Mouse (Mus musculus) lung, postnatal 4 days (tissue): Measurements from ENCODE around the gene Klk13.
"Not testable (repeated sequence)": the region's sequence is repeated elsewhere in the genome, so short reads cannot be mapped to it uniquely, and the experiment has no call there.

Experiments used
- DNase-seq, 2 experiments: peaks; one replicate each; pipeline ENCODE4 v3.0.0; 2021

The Klk13 gene

DNA sequence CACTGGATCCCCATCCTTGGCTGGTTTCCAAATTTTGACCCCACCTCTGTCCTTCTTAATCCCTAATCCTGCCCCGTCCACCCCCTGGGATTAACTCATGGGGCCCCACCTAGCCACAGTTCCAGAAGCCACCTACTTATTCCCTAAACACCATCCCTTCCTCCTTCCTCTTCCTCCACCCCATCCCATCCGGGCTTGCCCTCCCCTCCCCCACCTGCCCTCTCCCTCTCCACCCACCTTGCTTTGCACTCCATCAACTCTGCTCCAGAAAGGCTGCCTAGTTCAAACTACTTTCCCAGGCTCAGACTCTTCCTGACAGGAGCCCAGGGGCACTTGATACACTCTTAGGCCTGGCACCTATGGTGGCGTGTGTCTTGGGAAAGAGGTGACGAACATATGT lies at the start of gene Klk13:
Klk13 (plus strand) TSS at position 301 of the 400 bp plus-strand sequence.
- no peak for DNase-seq

DNA sequence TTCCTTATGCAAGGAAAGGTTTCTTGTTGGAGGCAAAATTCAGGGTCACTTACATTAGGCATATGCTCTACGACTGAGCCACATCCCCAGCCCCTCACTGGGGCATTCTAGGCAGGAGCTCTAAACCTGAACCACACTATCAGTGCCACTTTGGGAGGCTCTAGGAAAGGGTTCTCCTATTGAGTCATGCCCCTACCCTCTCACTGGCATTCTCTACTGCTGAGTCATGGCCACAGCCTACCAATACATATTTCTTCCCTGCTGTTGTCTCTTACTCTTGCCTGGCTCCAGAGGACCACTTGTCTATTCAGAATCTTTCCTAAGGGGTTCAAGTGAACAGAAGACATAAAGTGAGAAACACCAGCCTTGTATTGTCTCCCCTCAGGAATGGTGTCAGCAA lies 49.6 kb upstream of the Klk13 start:
- no peak for DNase-seq

DNA sequence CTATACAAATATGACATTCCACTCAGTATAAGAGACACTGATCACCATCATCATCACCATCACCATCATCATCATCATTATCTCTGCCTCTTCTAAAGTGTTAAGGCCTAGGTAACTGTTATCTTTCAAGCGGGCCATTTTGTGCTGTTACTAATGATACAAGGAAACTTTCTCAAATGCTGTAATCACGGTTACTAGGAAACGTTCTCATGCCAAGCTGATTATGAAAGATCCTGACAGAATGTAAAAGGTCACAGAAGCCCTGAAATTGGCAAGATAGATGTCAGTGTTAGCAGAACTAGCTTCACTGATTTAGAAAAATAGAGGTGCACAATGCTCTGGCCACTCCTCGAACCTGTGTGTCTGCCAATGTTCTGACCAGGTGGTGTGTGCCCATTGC lies 45.1 kb upstream of the Klk13 start:
- not testable (repeated sequence) for DNase-seq

DNA sequence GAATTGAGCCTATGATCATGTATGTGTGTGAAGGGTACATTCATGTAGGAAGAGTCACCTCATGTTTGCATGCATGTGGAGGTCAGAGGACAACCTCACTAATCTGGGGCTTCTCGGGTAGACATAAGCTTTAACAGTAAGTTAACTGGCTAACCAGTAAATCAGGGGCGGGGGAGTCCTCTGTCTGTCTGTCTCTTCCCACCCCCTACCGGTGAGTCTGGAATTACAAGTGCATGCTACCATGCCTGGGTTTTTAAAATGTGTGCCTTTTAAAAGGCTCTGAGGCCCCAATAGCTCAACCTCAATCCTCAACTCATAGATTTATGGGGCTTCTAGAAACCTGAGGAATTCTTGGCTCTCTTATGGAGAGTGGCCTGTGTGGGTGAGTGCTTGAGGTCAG lies 43.8 kb upstream of the Klk13 start:
- DNase-seq = peak in 1 of 2 experiments; percentile 30

DNA sequence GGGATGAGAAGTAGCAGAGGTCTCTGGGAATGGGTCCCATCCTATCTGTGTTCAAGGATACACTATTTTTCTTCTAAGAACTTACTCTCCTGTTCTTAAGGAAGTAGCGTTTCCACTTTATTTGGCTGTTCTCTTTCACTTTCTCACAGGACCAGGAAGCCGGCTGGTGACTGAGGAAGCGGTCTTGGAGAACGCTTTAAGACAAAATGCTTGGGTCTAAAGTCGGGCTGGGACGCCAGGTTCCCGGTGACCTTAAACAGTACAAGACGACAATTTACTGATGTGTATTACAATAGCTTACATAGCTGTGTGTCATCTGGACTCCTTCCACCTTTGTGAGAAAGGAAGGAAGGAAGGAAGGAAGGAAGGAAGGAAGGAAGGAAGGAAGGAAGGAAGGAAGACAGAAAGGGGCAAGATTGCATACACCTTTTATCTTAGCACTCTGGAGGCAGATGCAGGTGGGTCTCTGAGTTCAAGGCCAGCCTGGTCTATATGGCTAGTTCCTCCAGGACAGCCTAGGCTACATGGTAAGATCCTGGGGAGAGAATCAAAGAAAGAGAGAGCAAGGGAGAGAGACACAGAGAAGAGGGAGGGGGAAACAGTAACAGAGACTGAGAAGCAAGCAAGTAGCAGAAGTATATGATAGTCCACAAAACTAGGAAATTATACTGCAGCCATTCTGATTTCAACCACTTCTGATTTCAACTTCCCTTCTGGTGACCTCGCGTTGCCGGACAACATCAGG lies 41.1 kb upstream of the Klk13 start:
- DNase-seq = no peak

DNA sequence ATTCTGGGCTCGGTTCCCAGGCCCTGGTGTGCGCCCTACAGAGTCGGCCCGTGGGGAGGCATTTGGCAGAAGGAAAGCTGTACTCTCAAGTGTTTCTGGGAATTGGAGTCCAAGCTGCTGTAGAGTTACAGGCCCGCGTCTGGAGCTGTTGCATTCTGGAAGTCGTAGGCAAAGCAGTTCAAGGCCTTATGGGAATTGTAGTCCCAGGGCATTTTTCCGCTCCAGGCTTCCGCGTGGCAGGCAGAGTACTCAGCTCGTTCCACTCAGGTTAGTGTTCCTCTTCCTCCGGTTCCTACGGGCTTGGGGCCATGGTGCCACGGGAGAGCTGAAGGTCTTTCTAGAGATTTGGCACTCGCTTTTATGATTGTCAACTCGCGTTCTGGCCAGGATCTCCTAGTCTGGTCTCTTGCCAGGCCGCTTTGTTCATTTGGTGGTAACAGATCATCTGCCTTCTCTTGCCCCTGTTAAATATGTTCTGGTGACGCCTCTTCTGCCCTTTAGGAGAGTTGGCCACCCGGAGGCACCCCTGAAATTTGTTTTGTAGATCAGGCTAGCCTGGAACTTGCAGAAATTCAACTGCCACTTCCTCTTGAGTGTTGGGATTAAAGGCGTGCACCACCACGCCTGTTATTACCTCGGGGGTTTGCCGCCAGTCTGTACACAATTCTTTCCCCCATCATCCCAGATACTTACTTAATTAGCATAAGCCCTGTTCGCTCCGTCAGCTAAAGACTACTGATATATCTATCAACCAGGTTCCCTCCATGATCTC lies 40.4 kb upstream of the Klk13 start, which contains the start of gene Ctu1:
Ctu1 (plus strand) TSS at position 208 of the 772 bp plus-strand sequence.
- peak; percentile 90 to 94 for DNase-seq

DNA sequence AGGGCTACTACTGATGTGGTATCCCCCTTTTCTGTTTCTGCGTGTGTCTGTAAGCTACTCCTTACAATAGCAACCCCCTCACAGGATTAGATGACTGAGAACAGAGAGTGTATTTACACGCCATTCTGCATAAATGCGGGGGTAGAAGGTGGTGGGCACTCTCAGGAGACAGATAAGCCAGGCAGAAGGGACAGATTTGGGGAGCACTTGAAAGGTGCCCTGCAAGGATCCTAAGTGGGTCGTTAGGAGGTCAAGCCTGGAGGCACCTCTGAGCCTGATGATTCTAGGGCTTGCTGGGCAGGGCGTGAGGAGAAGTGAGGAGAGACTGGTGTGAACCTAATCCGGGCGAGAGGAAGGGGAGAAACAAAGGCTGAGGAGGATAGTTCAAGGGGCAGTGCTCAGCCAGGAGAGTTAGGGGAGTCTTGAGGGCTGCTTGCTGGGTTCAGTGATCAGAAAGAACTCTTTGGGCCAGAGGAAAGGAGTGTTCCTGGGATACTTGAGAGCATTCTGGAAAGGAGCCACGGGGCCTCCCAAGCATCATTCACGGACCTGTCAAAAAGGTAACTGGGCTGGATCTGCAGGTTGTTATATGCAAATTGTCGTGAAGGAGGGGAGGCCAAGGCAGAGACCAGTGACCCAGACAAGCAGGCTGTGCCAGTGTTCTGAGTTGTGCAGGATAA lies 39.6 kb upstream of the Klk13 start:
- DNase-seq = peak in 1 of 2 experiments; percentile 50

DNA sequence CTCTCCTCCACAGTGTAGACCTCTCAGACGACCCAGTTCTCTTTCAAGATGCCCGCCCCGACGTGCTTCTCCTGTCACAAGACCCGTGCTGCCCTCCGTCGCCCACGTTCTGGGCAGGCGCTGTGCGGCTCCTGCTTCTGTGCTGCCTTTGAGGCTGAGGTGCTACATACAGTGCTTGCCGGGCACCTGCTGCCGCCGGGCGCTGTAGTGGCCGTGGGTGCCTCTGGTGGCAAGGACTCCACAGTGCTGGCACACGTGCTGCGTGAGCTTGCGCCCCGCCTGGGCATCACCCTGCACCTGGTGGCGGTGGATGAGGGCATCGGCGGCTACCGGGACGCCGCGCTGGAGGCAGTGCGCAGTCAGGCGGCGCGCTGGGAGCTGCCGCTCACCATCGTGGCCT lies 37.3 kb upstream of the Klk13 start:
- DNase-seq = no peak

DNA sequence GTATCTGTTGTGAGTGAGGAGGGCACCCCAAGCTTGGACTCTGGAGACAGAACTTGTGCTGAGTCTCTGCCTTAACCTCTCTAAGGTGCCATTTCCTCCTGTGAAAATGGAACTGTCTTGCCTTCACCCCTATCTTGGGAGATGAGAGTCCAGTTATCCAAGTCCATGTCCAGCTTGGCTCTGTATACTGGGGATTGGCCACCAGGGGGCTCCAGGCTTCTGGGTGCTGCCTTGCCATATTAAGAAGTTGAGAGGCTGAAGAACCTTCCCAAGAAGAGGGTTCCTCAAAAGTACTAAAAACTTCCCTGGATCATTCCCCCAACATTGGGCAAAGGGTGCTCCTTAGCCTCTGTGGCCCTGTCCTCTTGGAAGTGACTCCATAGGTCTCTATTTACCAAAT lies 33.9 kb upstream of the Klk13 start:
- peak; percentile 42 to 63 for DNase-seq

DNA sequence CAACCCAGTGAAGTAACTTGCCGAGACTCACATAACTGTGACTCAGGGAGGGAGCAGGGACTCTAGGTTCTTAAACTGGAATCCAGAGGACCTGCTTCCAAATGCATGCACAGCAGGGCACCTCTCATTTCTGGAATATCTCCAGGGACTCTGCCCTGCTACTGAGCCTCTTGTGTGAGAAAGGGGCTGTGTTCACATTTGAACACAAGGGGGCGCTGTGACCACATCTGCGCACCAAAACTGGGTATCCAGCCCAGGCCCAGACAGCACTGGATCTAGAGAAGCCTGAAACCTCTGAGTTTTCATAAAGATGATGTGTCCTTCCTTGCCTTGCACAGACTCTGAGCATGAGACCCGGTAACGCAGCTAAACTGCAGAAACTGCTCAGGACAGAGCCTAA lies 31.4 kb upstream of the Klk13 start:
- DNase-seq = peak; percentile 63 to 79

DNA sequence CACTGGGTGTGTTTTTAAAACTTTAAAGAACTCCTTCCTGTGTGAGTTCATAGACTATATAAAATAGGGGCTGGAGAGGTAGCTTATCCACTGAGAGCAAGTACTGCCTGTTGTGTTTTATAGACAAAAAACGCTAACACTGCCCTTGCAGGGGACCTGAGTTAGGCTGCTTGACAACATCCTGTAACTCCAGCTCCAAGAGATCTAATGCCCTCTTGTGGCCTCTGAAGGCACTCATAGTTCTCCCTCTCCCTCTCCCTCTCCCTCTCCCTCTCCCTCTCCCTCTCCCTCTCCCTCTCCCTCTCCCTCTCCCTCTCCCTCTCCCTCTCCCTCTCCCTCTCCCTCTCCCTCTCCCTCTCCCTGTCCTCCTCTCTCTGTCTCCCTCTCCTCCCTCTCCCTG lies 29.9 kb upstream of the Klk13 start:
- not testable (repeated sequence) for DNase-seq

DNA sequence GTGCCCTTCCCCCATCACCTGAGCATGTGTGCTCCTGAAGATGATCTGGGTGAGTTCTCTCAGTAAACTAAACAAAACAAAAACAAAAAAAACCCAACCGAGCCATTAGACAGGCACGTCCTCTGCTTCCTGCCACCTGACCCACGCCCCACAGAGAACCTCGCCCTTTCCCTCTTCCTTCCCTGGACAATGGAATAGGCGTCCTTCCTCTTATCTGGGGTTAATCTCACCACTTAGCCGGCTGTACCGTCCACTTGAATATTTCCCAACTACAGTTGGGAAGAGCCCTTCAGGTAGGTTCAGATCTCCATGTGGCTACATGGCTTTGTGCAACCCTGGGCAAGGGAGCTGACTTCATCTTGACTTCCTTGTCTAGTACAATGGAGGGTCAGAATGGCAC lies 27.3 kb upstream of the Klk13 start:
- DNase-seq = peak; percentile 30 to 50

DNA sequence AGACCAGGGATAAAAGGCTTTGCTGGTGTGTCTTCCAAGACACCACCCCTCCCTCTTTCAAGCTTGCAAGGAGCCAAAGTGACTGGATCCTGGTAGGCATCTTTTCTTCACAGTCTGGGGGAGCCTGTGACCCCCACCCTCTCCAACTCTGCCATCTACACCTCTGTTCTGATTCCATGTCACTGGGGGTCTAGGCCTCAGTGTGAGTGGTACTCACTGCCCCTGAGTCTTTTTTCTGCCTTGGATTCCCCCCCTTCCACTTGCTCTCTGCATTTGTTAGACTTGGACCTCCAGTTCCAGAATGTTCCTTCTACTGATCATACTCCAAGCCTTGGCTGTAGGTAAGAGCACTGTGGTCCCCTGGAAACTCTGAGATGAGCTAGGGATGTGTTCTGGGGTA lies 22.2 kb upstream of the Klk13 start, which contains the start of gene Klk14:
Klk14 (plus strand) TSS at position 301 of the 400 bp plus-strand sequence.
- DNase-seq = no peak

DNA sequence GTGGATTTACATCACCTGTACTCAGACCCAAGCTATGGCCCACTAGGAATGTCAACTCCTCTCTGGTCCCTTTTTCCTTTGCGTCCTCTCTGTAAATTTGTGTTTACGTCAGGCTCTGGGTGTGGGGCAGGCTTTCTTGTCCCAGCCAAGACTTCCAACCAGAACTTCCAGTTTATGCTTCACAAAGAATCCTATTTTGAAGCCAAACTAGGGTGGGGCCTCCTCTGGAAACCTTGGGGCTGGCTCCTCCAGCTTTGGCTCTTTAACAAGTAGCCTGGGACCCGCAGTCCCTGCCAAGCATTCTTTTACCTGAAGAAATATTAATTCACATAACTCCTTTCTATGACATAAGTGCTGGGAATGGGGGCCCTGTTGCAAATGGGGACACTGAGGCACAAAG lies 2.3 kb upstream of the Klk13 start:
- DNase-seq = peak; percentile 5 to 29

DNA sequence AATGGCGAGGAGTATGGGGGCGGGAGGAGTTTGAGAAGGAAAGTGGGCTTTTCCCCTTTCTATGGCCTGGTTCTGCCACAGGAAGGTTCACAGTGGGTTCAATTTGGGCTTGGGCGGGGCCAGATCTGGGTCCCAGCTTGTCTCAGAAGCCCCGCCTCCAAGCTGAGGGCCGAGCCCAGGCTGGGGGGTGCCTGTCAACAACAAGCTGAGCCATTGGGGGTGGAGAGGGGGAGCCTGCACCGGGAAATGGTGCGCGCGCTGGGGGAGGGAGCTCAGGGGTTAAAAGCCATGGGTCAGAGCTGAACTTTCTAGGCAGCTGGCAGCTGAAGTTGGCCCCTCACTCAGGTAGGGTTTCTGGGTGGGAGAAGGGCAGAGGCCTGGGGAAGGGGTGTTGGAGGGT lies 550 bp downstream of the Klk13 start:
- peak; percentile 5 to 23 for DNase-seq

DNA sequence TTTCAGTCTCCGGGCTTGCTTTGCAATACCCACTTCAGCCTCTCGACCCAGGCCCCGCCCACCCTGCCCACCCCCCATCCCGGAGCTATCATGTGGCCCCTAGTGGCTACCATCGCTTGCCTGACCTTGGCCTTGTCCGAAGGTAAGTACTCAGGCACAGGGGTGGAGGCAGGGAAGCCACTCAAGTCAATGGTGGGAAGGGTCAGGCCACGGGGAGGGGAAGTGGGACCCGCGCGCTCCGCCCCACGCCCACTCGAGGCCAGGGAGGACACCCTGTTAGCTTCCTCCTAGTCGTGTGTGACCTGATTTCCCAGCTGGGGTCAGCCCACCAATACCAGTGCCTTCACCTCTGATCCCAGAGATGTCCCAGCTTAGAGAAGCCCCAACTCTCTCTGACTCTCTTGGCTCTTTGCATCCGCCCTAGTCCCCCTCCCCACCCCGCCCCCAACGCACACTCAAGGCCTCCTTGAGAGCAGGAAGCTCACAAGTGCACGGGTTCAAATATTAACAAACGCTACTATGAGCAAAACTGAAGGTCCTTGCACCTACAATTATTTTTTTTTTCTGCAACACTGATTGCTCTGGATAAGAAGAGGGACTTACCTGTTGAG lies 1.5 kb downstream of the Klk13 start:
- DNase-seq = peak; percentile 45 to 62

DNA sequence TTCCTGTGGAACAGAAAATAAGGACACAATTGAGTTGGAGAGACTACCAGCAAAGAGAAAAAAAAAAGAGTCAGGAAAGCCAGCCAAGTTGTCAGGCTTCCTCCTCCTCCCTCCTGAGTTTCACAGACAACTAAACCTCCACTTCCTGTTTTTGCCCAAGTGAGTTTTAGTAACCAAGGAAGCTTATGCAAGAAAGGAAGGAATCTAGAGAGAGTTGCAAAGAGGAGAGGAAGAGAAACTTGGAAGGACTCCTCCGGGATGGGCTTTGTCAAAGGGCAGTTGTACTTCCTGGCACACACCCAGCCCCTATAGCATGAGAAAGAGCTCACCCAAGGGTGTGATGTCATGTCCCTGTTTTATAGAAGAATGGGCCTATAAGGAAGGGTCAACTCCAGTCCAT lies 35.4 kb downstream of the Klk13 start:
- peak; percentile 43 to 44 for DNase-seq

DNA sequence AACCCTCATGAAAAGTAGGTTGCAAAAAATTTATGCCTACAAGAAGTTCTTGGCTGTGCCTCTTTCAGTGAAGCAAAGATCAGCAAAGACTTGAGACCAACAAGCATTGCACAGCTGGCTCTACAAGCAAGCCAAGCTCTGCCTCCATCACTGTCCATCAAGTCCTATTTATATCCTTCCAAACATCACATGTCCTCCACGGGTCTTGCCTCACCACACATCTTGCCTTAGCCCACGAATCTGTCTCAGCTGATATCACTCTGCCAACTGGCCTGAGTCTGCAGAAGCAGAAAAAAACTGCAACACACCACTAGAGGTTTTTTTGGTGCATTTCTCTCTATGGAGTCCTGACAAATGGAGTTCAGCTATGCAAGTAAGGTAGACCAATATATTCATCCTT lies 40.4 kb downstream of the Klk13 start:
- no peak for DNase-seq

DNA sequence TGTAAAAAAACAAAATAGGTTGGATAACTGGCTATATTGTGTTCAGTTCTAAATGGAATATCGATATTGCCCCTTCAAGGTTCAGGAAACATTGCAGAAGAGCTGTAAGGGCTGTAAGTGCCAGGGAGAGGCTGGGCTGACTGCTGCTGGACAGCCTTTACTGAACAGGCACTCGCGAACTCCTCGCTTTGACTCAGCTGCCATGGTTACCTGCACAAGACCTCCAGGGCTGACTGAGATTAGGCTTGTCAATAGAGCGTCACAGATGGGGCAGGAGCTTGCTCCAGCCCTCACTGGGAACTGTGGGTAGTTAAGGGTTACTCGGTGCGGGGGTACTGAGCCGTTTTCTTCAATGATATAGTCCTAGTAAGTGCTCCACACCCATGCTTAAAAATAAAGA lies 54.1 kb downstream of the Klk13 start:
- no peak for DNase-seq

DNA sequence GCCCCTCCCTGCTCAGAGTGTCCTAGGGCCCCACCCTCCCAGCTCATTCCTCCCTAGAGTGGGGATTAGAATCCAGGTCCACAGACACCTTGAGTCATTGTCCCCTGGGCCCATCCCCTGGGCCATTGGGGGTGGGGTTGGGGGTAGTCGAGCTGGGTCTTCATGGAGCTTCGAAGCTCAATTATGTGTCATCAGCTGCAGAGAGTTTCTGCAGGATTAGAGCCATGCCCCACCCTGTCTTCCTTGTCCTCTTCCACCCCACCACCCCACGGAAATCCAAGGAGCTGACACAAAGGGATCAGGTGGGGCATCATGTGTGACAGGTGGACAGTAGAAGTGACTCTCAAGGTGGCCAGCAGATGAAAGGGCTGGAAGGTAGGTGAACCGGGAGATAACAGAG lies 56.2 kb downstream of the Klk13 start, which contains the start of gene Klk12:
Klk12 (plus strand) TSS at position 301 of the 400 bp plus-strand sequence.
- DNase-seq = no peak

DNA sequence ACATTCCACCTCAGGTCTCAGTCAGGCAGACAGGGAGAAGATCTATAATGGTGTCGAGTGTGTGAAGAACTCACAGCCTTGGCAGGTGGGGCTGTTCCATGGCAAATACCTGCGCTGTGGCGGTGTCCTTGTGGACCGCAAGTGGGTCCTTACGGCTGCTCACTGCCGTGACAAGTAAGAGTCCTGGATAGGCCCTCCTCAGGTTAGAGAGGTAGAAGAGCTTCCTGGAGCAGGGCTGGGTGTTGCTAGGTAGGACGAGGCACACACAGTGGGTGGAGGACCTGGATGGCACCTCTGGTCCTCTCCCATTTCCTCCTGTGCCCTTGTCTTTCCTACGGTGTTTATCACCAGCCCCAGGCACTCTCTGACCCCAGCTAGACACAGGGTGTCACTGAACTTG lies 57.3 kb downstream of the Klk13 start:
- no peak for DNase-seq

DNA sequence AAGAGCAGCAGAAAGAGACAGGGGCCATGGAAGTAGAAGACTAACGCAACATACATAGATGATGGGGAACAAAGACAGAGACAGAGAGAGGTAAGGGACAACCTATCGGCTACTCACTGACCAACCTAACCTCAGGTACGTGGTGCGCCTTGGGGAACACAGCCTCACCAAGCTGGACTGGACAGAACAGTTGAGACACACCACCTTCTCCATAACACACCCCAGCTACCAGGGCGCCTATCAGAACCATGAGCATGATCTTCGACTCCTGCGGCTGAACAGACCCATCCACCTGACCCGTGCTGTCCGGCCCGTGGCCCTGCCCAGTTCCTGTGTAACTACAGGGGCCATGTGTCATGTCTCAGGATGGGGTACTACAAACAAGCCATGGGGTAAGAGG lies 58.3 kb downstream of the Klk13 start:
- DNase-seq = no peak

DNA sequence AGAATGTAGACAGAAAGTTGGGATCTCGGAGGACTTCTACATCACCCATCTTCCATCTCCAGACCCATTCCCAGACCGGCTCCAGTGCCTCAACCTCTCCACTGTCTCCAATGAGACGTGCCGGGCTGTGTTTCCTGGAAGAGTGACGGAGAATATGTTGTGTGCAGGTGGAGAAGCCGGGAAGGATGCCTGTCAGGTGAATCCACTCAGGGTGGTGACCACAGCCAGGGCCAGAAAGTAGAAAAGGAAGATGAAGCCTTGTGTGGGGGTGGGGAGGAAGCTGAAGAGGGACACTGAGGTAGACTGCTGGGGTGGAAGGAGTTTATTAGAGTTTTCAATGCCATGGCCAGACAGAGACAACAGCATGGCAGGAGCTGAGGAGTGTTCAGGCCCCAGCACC lies 59.5 kb downstream of the Klk13 start:
- no peak for DNase-seq
